Mouse (Mus musculus): ENCODE measurements around the gene Bgn.

The Bgn gene

GRCm38 (mm10) chrX:73483484-73483810, at the start of gene Bgn:
TSS of gene Bgn (plus strand) at chrX:73483602.
- POLR2A ChIA-PET: interaction anchor here in 1 of 4 experiments (0.8 to 1.7 kb wide), 3 partner anchors 9 to 25 kb away, joined by 3 to 10 read pairs (median 3); partner anchors contain the start of gene Haus7

GRCm38 (mm10) chrX:73435252-73435651, 48.1 kb upstream of the Bgn start, which contains the start of gene Trex2:
TSS of gene Trex2 (minus strand) at chrX:73435344.
- POLR2A ChIA-PET: interaction anchor here in 2 of 4 experiments (1.3 to 1.5 kb wide), 2 partner anchors 12 to 369 kb away, joined by 3 read pairs; no protein-coding TSS in a partner anchor
- CTCF ChIA-PET: interaction anchor here in 1 of 4 experiments (0.6 kb wide), 1 partner anchor 17 kb away, joined by 3 read pairs; no protein-coding TSS in a partner anchor

More at GRCm38 (mm10) chrX:73483484-73483810, at the start of gene Bgn:
- CTCF ChIA-PET: interaction anchor here in 2 of 4 experiments (0.6 to 1.6 kb wide), 2 partner anchors 10 to 14 kb away, joined by 3 to 5 read pairs; no protein-coding TSS in a partner anchor

GRCm38 (mm10) chrX:73441428-73441827, 42.0 kb upstream of the Bgn start:
- POLR2A ChIA-PET: no interaction called here

GRCm38 (mm10) chrX:73451949-73452348, 31.5 kb upstream of the Bgn start:
- CTCF ChIA-PET: interaction anchor here (0.6 to 2.2 kb wide), 13 partner anchors 17 to 444 kb away, joined by 3 to 14 read pairs (median 4); partner anchors contain the start of gene Trex2 (in 1 of the 4)
- POLR2A ChIA-PET: interaction anchor here in 3 of 4 experiments (0.7 to 1.3 kb wide), 3 partner anchors 17 to 223 kb away, joined by 3 to 4 read pairs (median 3); no protein-coding TSS in a partner anchor

More at GRCm38 (mm10) chrX:73441428-73441827, 42.0 kb upstream of the Bgn start:
- CTCF ChIA-PET: no interaction called here

- ChIA-PET CTCF (interaction anchor here (0.6 to 1.6 kb wide), 33 partner anchors 12 to 997 kb away, joined by 3 to 46 read pairs (median 4); partner anchors contain the start of genes Dusp9 (in 1 of the 4), Flna (in 1 of the 4) and Pnck (in 1 of the 4)), POLR2A (interaction anchor here in 3 of 4 experiments (0.6 to 2.4 kb wide), 47 partner anchors 9 to 1966 kb away, joined by 3 to 14 read pairs (median 4); partner anchors contain the start of genes Bcap31 (in 2 of the 3), Renbp (in 2 of the 3), Abcd1 (in 1 of the 3) and Atp2b3 (in 1 of the 3))
Observed at GRCm38 (mm10) chrX:73458877-73459392, 24.5 kb upstream of the Bgn start, which contains the start of gene Haus7. TSS of gene Haus7 (minus strand) at chrX:73459044.

GRCm38 (mm10) chrX:73460792-73461191, 22.6 kb upstream of the Bgn start:
- ChIA-PET POLR2A (no interaction called here), CTCF (interaction anchor here in 1 of 4 experiments (0.8 kb wide), 1 partner anchor 33 kb away, joined by 3 read pairs; no protein-coding TSS in a partner anchor)

- ChIA-PET CTCF (no interaction called here), POLR2A (interaction anchor here in 1 of 4 experiments (0.7 kb wide), 1 partner anchor 9 kb away, joined by 5 read pairs; no protein-coding TSS in a partner anchor)
Observed at GRCm38 (mm10) chrX:73465483-73466186, 17.8 kb upstream of the Bgn start.

- POLR2A ChIA-PET: interaction anchor here in 1 of 4 experiments (1.5 kb wide), 1 partner anchor 9 kb away, joined by 3 read pairs; the partner anchor contains the start of gene Haus7
- CTCF ChIA-PET: interaction anchor here in 1 of 4 experiments (0.9 kb wide), 1 partner anchor 26 kb away, joined by 3 read pairs; no protein-coding TSS in a partner anchor
Observed at GRCm38 (mm10) chrX:73467446-73468241, 15.8 kb upstream of the Bgn start.

- CTCF ChIA-PET: no interaction called here
Observed at GRCm38 (mm10) chrX:73468330-73468729, 15.1 kb upstream of the Bgn start.

GRCm38 (mm10) chrX:73468752-73469151, 14.7 kb upstream of the Bgn start:
- ChIA-PET CTCF (no interaction called here), POLR2A (interaction anchor here in 1 of 4 experiments (0.7 to 1.5 kb wide), 3 partner anchors 10 to 73 kb away, joined by 3 read pairs; partner anchors contain the start of gene Haus7)

More at GRCm38 (mm10) chrX:73468330-73468729, 15.1 kb upstream of the Bgn start:
- POLR2A ChIA-PET: interaction anchor here in 1 of 4 experiments (1.5 kb wide), 1 partner anchor 9 kb away, joined by 3 read pairs; the partner anchor contains the start of gene Haus7

GRCm38 (mm10) chrX:73471764-73472163, 11.6 kb upstream of the Bgn start:
- CTCF ChIA-PET: no interaction called here
- POLR2A ChIA-PET: no interaction called here

GRCm38 (mm10) chrX:73474340-73475165, 8.8 kb upstream of the Bgn start:
- POLR2A ChIA-PET: interaction anchor here in 2 of 4 experiments (0.6 to 1.2 kb wide), 3 partner anchors 9 to 16 kb away, joined by 3 to 5 read pairs (median 3); no protein-coding TSS in a partner anchor
- CTCF ChIA-PET: no interaction called here

- CTCF ChIA-PET: no interaction called here
- POLR2A ChIA-PET: interaction anchor here in 1 of 4 experiments (1.0 kb wide), 1 partner anchor 17 kb away, joined by 3 read pairs; the partner anchor contains the start of gene Haus7
Observed at GRCm38 (mm10) chrX:73475658-73476256, 7.6 kb upstream of the Bgn start.

- POLR2A ChIA-PET: interaction anchor here in 1 of 4 experiments (1.0 kb wide), 1 partner anchor 18 kb away, joined by 3 read pairs; the partner anchor contains the start of gene Haus7
- CTCF ChIA-PET: interaction anchor here in 1 of 4 experiments (1.1 kb wide), 1 partner anchor 17 kb away, joined by 3 read pairs; no protein-coding TSS in a partner anchor
Observed at GRCm38 (mm10) chrX:73476621-73477020, 6.8 kb upstream of the Bgn start.

GRCm38 (mm10) chrX:73477500-73477899, 5.9 kb upstream of the Bgn start:
- POLR2A ChIA-PET: no interaction called here
- CTCF ChIA-PET: interaction anchor here in 2 of 4 experiments (0.5 to 1.1 kb wide), 2 partner anchors 16 to 25 kb away, joined by 3 to 4 read pairs; no protein-coding TSS in a partner anchor

GRCm38 (mm10) chrX:73479656-73480055, 3.7 kb upstream of the Bgn start:
- CTCF ChIA-PET: interaction anchor here in 1 of 4 experiments (1.1 kb wide), 1 partner anchor 14 kb away, joined by 4 read pairs; no protein-coding TSS in a partner anchor
- POLR2A ChIA-PET: interaction anchor here in 1 of 4 experiments (2.1 kb wide), 1 partner anchor 21 kb away, joined by 7 read pairs; the partner anchor contains the start of gene Haus7

- ChIA-PET POLR2A (interaction anchor here in 2 of 4 experiments (1.6 to 2.1 kb wide), 2 partner anchors 21 to 22 kb away, joined by 5 to 7 read pairs; partner anchors contain the start of gene Haus7 (in 2 of the 2)), CTCF (interaction anchor here in 1 of 4 experiments (1.1 kb wide), 1 partner anchor 13 kb away, joined by 4 read pairs; no protein-coding TSS in a partner anchor)
Observed at GRCm38 (mm10) chrX:73480334-73480733, 3.1 kb upstream of the Bgn start.
